Mouse (Mus musculus): ENCODE data around the gene Bcar1.

Gene Bcar1

GRCm38 (mm10) chr8:111768651-111769050, 25.0 kb upstream of the Bcar1 start:
- no peak for DNase-seq

GRCm38 (mm10) chr8:111765616-111766015, 22.0 kb upstream of the Bcar1 start:
- no peak for DNase-seq

GRCm38 (mm10) chr8:111765096-111765495, 21.5 kb upstream of the Bcar1 start:
- no peak for DNase-seq

- no peak for DNase-seq
Measured at GRCm38 (mm10) chr8:111760708-111761107, 17.1 kb upstream of the Bcar1 start.

- DNase-seq = no peak
Measured at GRCm38 (mm10) chr8:111758817-111759216, 15.2 kb upstream of the Bcar1 start.

- DNase-seq = no peak
Measured at GRCm38 (mm10) chr8:111757599-111757998, 14.0 kb upstream of the Bcar1 start.

GRCm38 (mm10) chr8:111754736-111755135, 11.1 kb upstream of the Bcar1 start:
- no peak for DNase-seq

GRCm38 (mm10) chr8:111754088-111754487, 10.5 kb upstream of the Bcar1 start:
- DNase-seq = no peak

GRCm38 (mm10) chr8:111748766-111749165, 5.2 kb upstream of the Bcar1 start:
- DNase-seq = no peak

GRCm38 (mm10) chr8:111747866-111748649, 4.4 kb upstream of the Bcar1 start:
- no peak for DNase-seq

- DNase-seq = no peak
Measured at GRCm38 (mm10) chr8:111746582-111747465, 3.2 kb upstream of the Bcar1 start.

GRCm38 (mm10) chr8:111745591-111746418, 2.2 kb upstream of the Bcar1 start:
- peak; percentile 68 for DNase-seq

GRCm38 (mm10) chr8:111745086-111745485, 1.5 kb upstream of the Bcar1 start:
- DNase-seq = peak; percentile 28

GRCm38 (mm10) chr8:111743101-111743791, 363 bp downstream of the Bcar1 start:
- DNase-seq = peak; percentile 65

GRCm38 (mm10) chr8:111742261-111743037, 1.2 kb downstream of the Bcar1 start:
- peak; percentile 83 for DNase-seq

- no peak for DNase-seq
Measured at GRCm38 (mm10) chr8:111741556-111741955, 2.1 kb downstream of the Bcar1 start.

GRCm38 (mm10) chr8:111740994-111741393, 2.6 kb downstream of the Bcar1 start:
- no peak for DNase-seq

GRCm38 (mm10) chr8:111740301-111740711, 3.3 kb downstream of the Bcar1 start:
- peak; percentile 43 for DNase-seq

GRCm38 (mm10) chr8:111739604-111740003, 4.0 kb downstream of the Bcar1 start:
- peak; percentile 42 for DNase-seq

GRCm38 (mm10) chr8:111738867-111739266, 4.7 kb downstream of the Bcar1 start:
- DNase-seq = peak; percentile 30

GRCm38 (mm10) chr8:111736321-111736720, 7.3 kb downstream of the Bcar1 start:
- DNase-seq = peak; percentile 73
